Mouse (Mus musculus) limb, embryonic 13.5 days (tissue): ENCODE measurements at regions not wholly inside any gene's neighbourhood (a gene's known extent, or its start where the extent isn't known, plus 50 kb on each side); places are given as distances from the start of the nearest gene placed in this dataset.

Experiments used
- ATAC-seq: fragments of 200-750 bp; cut with Nextera tagmentation; 2 replicates; pipeline ENCODE4 v1.8.0; 2017; ENCODE audit warnings: low read depth, moderate number of reproducible peaks, moderate TSS enrichment; ENCODE audit not compliant: low FRiP score
- H3K27ac ChIP-seq: fragments of 300-500 bp; sonication (generic); 2 replicates; pipeline ENCODE4 v1.5.1; 2015; ENCODE audit warnings: inconsistent platforms, mild to moderate bottlenecking, moderate library complexity
- H3K27me3 ChIP-seq: fragments of 300-500 bp; sonication (generic); 2 replicates; pipeline ENCODE4 v1.6.1; 2015; ENCODE audit warnings: mild to moderate bottlenecking, inconsistent platforms
- H3K36me3 ChIP-seq: fragments of 300-500 bp; sonication (generic); 2 replicates; pipeline ENCODE4 v1.6.1; 2015; ENCODE audit warnings: inconsistent platforms, mild to moderate bottlenecking, moderate library complexity
- H3K4me1 ChIP-seq: fragments of 300-500 bp; sonication (generic); 2 replicates; pipeline ENCODE4 v1.6.1; 2015; ENCODE audit warnings: inconsistent platforms
- H3K4me2 ChIP-seq: fragments of 300-500 bp; sonication (generic); replicated peaks from 2 replicates; pipeline ENCODE4 v1.6.1; 2015; ENCODE audit warnings: inconsistent platforms, mild to moderate bottlenecking, moderate library complexity
- H3K4me3 ChIP-seq: fragments of 300-500 bp; sonication (generic); 2 replicates; pipeline ENCODE4 v1.5.1; 2015; ENCODE audit warnings: moderate library complexity, mild to moderate bottlenecking, inconsistent platforms
- H3K9ac ChIP-seq: fragments of 300-500 bp; sonication (generic); 2 replicates; pipeline ENCODE4 v1.6.1; 2015; ENCODE audit warnings: mild to moderate bottlenecking, inconsistent platforms
- H3K9me3 ChIP-seq: fragments of 300-500 bp; sonication (generic); 2 replicates; pipeline ENCODE4 v1.6.1; 2016; ENCODE audit warnings: inconsistent platforms
- WGBS: fragments of 180-500 bp; shearing (Covaris S2); methylation state at CpG from one replicate; pipeline ENCODE4 v1.1.7; 2015; 5-methylcytosine and 5-hydroxymethylcytosine counted together

GRCm38 (mm10) chr11:31615107-31615811, 56.4 kb downstream of the Bod1 start:
- Histone ChIP-seq H3K4me3 (no peak overlapping the region), H3K4me1 (peaks cover 3% of the 10 kb centered on the region; the same call in 1 of the 2 replicates), H3K27ac (no peak overlapping the region), H3K27me3 (no peaks in the 10 kb centered on the region), H3K9ac (no peak overlapping the region), H3K9me3 (no peaks in the 10 kb centered on the region), H3K36me3 (no peaks in the 10 kb centered on the region), H3K4me2 (no peak overlapping the region)
- no peak; the same call in 1 of the 2 replicates for ATAC-seq
- 60% methylated on average over 10 of the region's 10 CpGs for WGBS

- no peak for ATAC-seq
- no peak overlapping the region for H3K9ac ChIP-seq
- H3K4me1 ChIP-seq, result peaks cover 3% of the 10 kb centered on the region; the same call in 1 of the 2 replicates
- WGBS, result 79% methylated on average over 7 of the region's 7 CpGs
- no peaks in the 10 kb centered on the region for H3K27me3 ChIP-seq
- H3K36me3 ChIP-seq, result no peaks in the 10 kb centered on the region
- no peak overlapping the region for H3K4me3 ChIP-seq
- H3K9me3 ChIP-seq, result no peaks in the 10 kb centered on the region
- no peak overlapping the region for H3K27ac ChIP-seq
- no peak overlapping the region for H3K4me2 ChIP-seq
Measured at GRCm38 (mm10) chr11:31614394-31614713, 57.3 kb downstream of the Bod1 start.

GRCm38 (mm10) chr11:31613688-31614393, 57.8 kb downstream of the Bod1 start:
- Histone ChIP-seq H3K4me1 (peaks cover 3% of the 10 kb centered on the region; the same call in 1 of the 2 replicates), H3K4me3 (no peak overlapping the region), H3K27ac (no peak overlapping the region), H3K27me3 (no peaks in the 10 kb centered on the region), H3K4me2 (no peak overlapping the region), H3K9ac (no peak overlapping the region), H3K36me3 (no peaks in the 10 kb centered on the region), H3K9me3 (no peaks in the 10 kb centered on the region)
- 69% methylated on average over 11 of the region's 11 CpGs for WGBS
- no peak for ATAC-seq

- Histone ChIP-seq H3K9ac (no peak overlapping the region), H3K27ac (no peak overlapping the region), H3K4me2 (no peak overlapping the region), H3K4me1 (peaks cover 8% of the 10 kb centered on the region), H3K4me3 (no peak overlapping the region), H3K9me3 (no peaks in the 10 kb centered on the region), H3K27me3 (no peaks in the 10 kb centered on the region), H3K36me3 (no peaks in the 10 kb centered on the region)
- 67% methylated on average over 4 of the region's 4 CpGs for WGBS
- no peak for ATAC-seq
Measured at GRCm38 (mm10) chr11:31608458-31608857, 63.2 kb downstream of the Bod1 start.

GRCm38 (mm10) chr11:31601499-31601898, 70.2 kb downstream of the Bod1 start:
- no peak for ATAC-seq
- Histone ChIP-seq H3K9me3 (no peaks in the 10 kb centered on the region), H3K9ac (no peak overlapping the region), H3K4me1 (no peaks in the 10 kb centered on the region), H3K4me3 (no peak overlapping the region), H3K4me2 (no peak overlapping the region), H3K36me3 (no peaks in the 10 kb centered on the region), H3K27ac (no peak overlapping the region), H3K27me3 (no peaks in the 10 kb centered on the region)
- 85% methylated on average over 7 of the region's 7 CpGs for WGBS

- 90% methylated on average over 2 of the region's 2 CpGs for WGBS
Measured at GRCm38 (mm10) chr11:31593604-31594003, 78.1 kb downstream of the Bod1 start.

GRCm38 (mm10) chr11:31592061-31592460, 79.6 kb downstream of the Bod1 start:
- Histone ChIP-seq H3K4me2 (no peak overlapping the region), H3K9ac (no peak overlapping the region), H3K27ac (no peak overlapping the region), H3K9me3 (no peaks in the 10 kb centered on the region), H3K36me3 (no peaks in the 10 kb centered on the region), H3K4me1 (peaks cover 14% of the 10 kb centered on the region), H3K27me3 (no peaks in the 10 kb centered on the region), H3K4me3 (no peak overlapping the region)
- 19% methylated on average over 11 of the region's 11 CpGs for WGBS
- ATAC-seq, result no peak

More at GRCm38 (mm10) chr11:31593604-31594003, 78.1 kb downstream of the Bod1 start:
- no peaks in the 10 kb centered on the region for H3K9me3 ChIP-seq
- H3K4me3 ChIP-seq, result no peak overlapping the region
- H3K27me3 ChIP-seq, result no peaks in the 10 kb centered on the region
- ATAC-seq, result no peak
- H3K4me2 ChIP-seq, result no peak overlapping the region
- H3K27ac ChIP-seq, result no peak overlapping the region
- no peaks in the 10 kb centered on the region for H3K36me3 ChIP-seq
- H3K4me1 ChIP-seq, result peaks cover 14% of the 10 kb centered on the region
- no peak overlapping the region for H3K9ac ChIP-seq

- no peak for ATAC-seq
- no peak overlapping the region for H3K4me3 ChIP-seq
- no peak overlapping the region for H3K27ac ChIP-seq
- H3K9me3 ChIP-seq, result no peaks in the 10 kb centered on the region
- 26% methylated on average over 6 of the region's 6 CpGs for WGBS
- H3K9ac ChIP-seq, result no peak overlapping the region
- no peaks in the 10 kb centered on the region for H3K27me3 ChIP-seq
- peaks cover 14% of the 10 kb centered on the region for H3K4me1 ChIP-seq
- H3K36me3 ChIP-seq, result no peaks in the 10 kb centered on the region
- no peak overlapping the region for H3K4me2 ChIP-seq
Measured at GRCm38 (mm10) chr11:31591037-31591554, 80.6 kb downstream of the Bod1 start.

- no peak for ATAC-seq
- no peak overlapping the region for H3K4me3 ChIP-seq
- H3K4me1 ChIP-seq, result no peaks in the 10 kb centered on the region
- H3K27me3 ChIP-seq, result no peaks in the 10 kb centered on the region
- no peaks in the 10 kb centered on the region for H3K36me3 ChIP-seq
- H3K27ac ChIP-seq, result no peak overlapping the region
- peaks cover under 1% of the 10 kb centered on the region; the same call in 1 of the 2 replicates for H3K9me3 ChIP-seq
- 69% methylated on average over 3 of the region's 3 CpGs for WGBS
- no peak overlapping the region for H3K4me2 ChIP-seq
- no peak overlapping the region for H3K9ac ChIP-seq
Measured at GRCm38 (mm10) chr11:31574941-31575340, 96.7 kb downstream of the Bod1 start.

GRCm38 (mm10) chr11:31564742-31565510, 106.8 kb downstream of the Bod1 start:
- H3K4me1 ChIP-seq, result peaks cover 12% of the 10 kb centered on the region
- no peaks in the 10 kb centered on the region for H3K27me3 ChIP-seq
- no peak overlapping the region for H3K9ac ChIP-seq
- peaks cover 3% of the 10 kb centered on the region for H3K9me3 ChIP-seq
- no peak overlapping the region for H3K4me2 ChIP-seq
- WGBS, result 77% methylated on average over 13 of the region's 13 CpGs
- no peak overlapping the region for H3K27ac ChIP-seq
- peak; percentile 72 for ATAC-seq
- no peaks in the 10 kb centered on the region for H3K36me3 ChIP-seq
- no peak overlapping the region for H3K4me3 ChIP-seq

GRCm38 (mm10) chr11:31563826-31564741, 107.6 kb downstream of the Bod1 start:
- no peak overlapping the region for H3K9ac ChIP-seq
- H3K36me3 ChIP-seq, result no peaks in the 10 kb centered on the region
- H3K27me3 ChIP-seq, result no peaks in the 10 kb centered on the region
- peaks cover 12% of the 10 kb centered on the region for H3K4me1 ChIP-seq
- H3K4me2 ChIP-seq, result no peak overlapping the region
- peak; percentile 59 for ATAC-seq
- H3K4me3 ChIP-seq, result no peak overlapping the region
- WGBS, result 55% methylated on average over 10 of the region's 10 CpGs
- peak overlapping the region; percentile 6; the same call in 1 of the 2 replicates for H3K27ac ChIP-seq
- H3K9me3 ChIP-seq, result no peaks in the 10 kb centered on the region
